Mouse (Mus musculus) bone marrow macrophage, adult 2 months (primary cell): ENCODE results near the gene Akt1.

ENCODE experiments used
- CTCF ChIP-seq: IDR thresholded peaks from 2 replicates; pipeline ENCODE4 v1.5.1; 2012; ENCODE audit warnings: low read depth, mild to moderate bottlenecking, low read length, moderate library complexity
- POLR2A ChIP-seq: IDR thresholded peaks from 2 replicates; pipeline ENCODE4 v1.6.1; 2012; ENCODE audit warnings: mild to moderate bottlenecking, low read depth, low read length, borderline replicate concordance

DNA sequence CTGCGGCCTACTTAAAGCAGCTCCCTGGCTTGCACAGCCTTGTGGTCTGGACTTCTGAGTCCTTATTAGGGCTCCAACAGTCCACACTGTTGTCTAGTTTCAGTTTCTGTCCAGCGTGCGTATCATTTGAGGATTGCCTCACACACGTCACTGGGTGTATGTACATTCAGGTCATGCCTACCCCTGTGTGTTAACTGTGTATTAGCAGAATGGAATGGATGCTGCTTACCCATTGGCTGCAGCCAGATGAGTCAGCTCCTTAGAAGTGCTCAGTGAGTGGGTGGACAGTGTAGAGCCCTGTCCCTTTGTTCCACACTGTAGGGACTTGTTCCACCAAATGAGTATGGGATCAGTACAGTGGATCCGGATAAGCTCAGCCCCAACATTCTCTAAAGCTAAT, 26.6 kb downstream of the Akt1 start:
- TF ChIP-seq CTCF: no peak
- TF ChIP-seq POLR2A: no peak
